Mouse (Mus musculus): Measurements from ENCODE around the gene Rpgrip1l. TPM values are rescaled to one million over a fixed set of nuclear protein-coding genes. Genes with fewer than 3 reads are reported as not detected.

The Rpgrip1l gene
- total and polyA plus RNA-seq, 3 experiments: 2.1 to 5.0 (median 3.8) TPM

DNA sequence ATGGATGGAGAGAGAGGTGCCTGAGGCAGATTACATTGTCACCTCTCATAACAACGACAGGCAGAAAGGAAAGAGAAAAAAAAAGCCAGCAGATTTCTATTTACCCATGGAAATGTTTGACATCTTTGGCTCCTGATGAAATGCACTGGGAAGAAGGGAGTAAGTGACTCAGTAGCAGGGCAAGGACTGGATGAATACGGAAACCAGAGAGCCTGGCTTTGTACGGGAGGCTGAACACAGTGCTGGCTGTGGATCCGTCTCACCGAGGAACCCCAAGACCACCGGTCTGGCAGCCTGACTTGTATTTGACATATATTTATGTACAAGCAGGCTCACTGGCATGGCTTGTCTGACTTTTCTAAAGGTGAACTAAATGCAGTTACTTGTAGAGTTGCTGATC, 34.5 kb upstream of the Rpgrip1l start:
- Histone ChIP-seq H3K9ac (ENCODE audit: insufficient read depth, low read depth) (no peak overlapping the region), H3K4me2 (ENCODE audit: insufficient read depth, low read depth, poor library complexity, severe bottlenecking) (no peak overlapping the region), H3K27me3 (replicated peaks) (no peaks in the 10 kb centered on the region), H3K9me3 (replicated peaks; ENCODE audit: low read length) (no peaks in the 10 kb centered on the region), H3K36me3 (replicated peaks in 1 of 2; ENCODE audit: control insufficient read depth in 1 of 2, insufficient read depth in 1 of 2, low read length in 1 of 2) (peaks cover 0 to 61% of the 10 kb centered on the region in 2 experiments), H3K79me2 (replicated peaks; ENCODE audit: control insufficient read depth, extremely low read depth, insufficient read depth, poor library complexity, severe bottlenecking) (no peaks in the 10 kb centered on the region), H3K27ac (ENCODE audit: insufficient read depth, low read depth) (no peak overlapping the region), H3K4me3 (replicated peaks in 1 of 3; ENCODE audit: low read depth in 2 of 3, low read length in 2 of 3, poor library complexity in 1 of 3) (no peak overlapping the region), H3K4me1 (ENCODE audit: control insufficient read depth in 1 of 2, insufficient read depth in 2 of 2) (0 out of 4 replicates have a peak, but pooled peaks cover 0 to 4% of the 10 kb centered on the region in 2 experiments)
- dilution Hi-C loops (cut with MboI; ENCODE audit: extremely low pct_ligation_motif_present, extremely low pct_unique_long_range_greater_than_20kb, low sequenced_read_pairs) (no loop called here), in situ Hi-C loops (cut with MboI; ENCODE audit: low pct_ligation_motif_present, low pct_unique_long_range_greater_than_20kb, low sequenced_read_pairs) (no loop called here)
- DNase-seq (ENCODE audit: extremely low read depth): no peak
- TF ChIP-seq E2F4 (IDR thresholded peaks at IDR 0.05; ENCODE audit: insufficient replicate concordance, low read depth, low read length) (no peak), SIN3A (IDR thresholded peaks at IDR 0.05; ENCODE audit: low read length) (no peak), CTCF (conservative IDR thresholded peaks at IDR 0.05 in 1 of 2, IDR thresholded peaks at IDR 0.05 in 1 of 2; ENCODE audit: low read depth in 2 of 2, low read length in 2 of 2) (no peak), ZMIZ1 (IDR thresholded peaks at IDR 0.05; ENCODE audit: low read depth, low read length) (no peak), USF2 (conservative IDR thresholded peaks at IDR 0.05; ENCODE audit: low read depth, low read length) (no peak), ETS1 (conservative IDR thresholded peaks at IDR 0.05; ENCODE audit: low read depth, low read length) (no peak), IRF4 (IDR thresholded peaks at IDR 0.05; ENCODE audit: low read depth, low read length) (no peak), SMC3 (IDR thresholded peaks at IDR 0.05; ENCODE audit: low read depth, low read length) (no peak), TCF12 (IDR thresholded peaks at IDR 0.05; ENCODE audit: low read depth, low read length) (no peak), PAX5 (IDR thresholded peaks at IDR 0.05; ENCODE audit: low read length) (no peak), MAZ (IDR thresholded peaks at IDR 0.05; ENCODE audit: low read depth, low read length) (no peak), NRF1 (IDR thresholded peaks at IDR 0.05; ENCODE audit: low read depth, low read length) (no peak)

DNA sequence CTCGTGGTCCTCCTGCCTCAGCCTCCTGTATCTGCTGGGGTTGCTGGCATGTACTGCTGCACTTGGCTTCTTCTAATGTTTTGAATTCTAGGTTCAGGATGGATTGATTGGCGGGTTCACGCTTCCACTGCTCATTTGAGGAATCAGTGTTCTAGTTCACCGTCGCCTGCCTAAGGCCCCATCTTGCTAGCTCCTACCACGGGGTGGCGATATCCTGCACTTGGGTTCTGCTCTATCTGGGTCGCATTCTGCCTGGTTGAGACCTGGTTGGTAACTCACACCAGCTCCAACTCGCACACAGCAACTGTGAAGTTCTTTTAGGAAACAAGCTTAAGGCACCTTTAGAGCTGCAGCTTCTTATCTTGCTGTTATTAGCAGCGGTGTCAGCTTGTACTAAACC, 34.1 kb upstream of the Rpgrip1l start:
- H3K4me2 ChIP-seq (ENCODE audit: insufficient read depth, low read depth, poor library complexity, severe bottlenecking): no peak overlapping the region
- in situ Hi-C loops (cut with MboI; ENCODE audit: low pct_ligation_motif_present, low pct_unique_long_range_greater_than_20kb, low sequenced_read_pairs): no loop called here

More for the DNA sequence above, 34.1 kb upstream of the Rpgrip1l start:
- TF ChIP-seq KAT2A (IDR thresholded peaks at IDR 0.05; ENCODE audit: insufficient replicate concordance, low read length) (no peak), RCOR1 (conservative IDR thresholded peaks at IDR 0.05; ENCODE audit: low read depth, low read length) (no peak), ZC3H11A (IDR thresholded peaks at IDR 0.05; ENCODE audit: low read depth, low read length) (no peak), JUN (IDR thresholded peaks at IDR 0.05; ENCODE audit: insufficient read depth, low read depth, low read length) (no peak), IRF4 (IDR thresholded peaks at IDR 0.05; ENCODE audit: low read depth, low read length) (no peak), MEF2A (IDR thresholded peaks at IDR 0.05; ENCODE audit: borderline replicate concordance, low read depth, low read length) (no peak), ELF1 (IDR thresholded peaks at IDR 0.05; ENCODE audit: low read depth, low read length) (no peak), SMC3 (IDR thresholded peaks at IDR 0.05; ENCODE audit: low read depth, low read length) (no peak), USF1 (IDR thresholded peaks at IDR 0.05; ENCODE audit: low read depth, low read length) (no peak), E2F4 (IDR thresholded peaks at IDR 0.05; ENCODE audit: insufficient replicate concordance, low read depth, low read length) (no peak), CHD1 (IDR thresholded peaks at IDR 0.05; ENCODE audit: low read depth, low read length) (no peak), BHLHE40 (IDR thresholded peaks at IDR 0.05; ENCODE audit: low read depth, low read length) (no peak), MAZ (IDR thresholded peaks at IDR 0.05; ENCODE audit: low read depth, low read length) (no peak), POLR2A (IDR thresholded peaks at IDR 0.05; ENCODE audit: low read depth, low read length) (no peak), CTCF (conservative IDR thresholded peaks at IDR 0.05 in 1 of 2, IDR thresholded peaks at IDR 0.05 in 1 of 2; ENCODE audit: low read depth in 2 of 2, low read length in 2 of 2) (no peak)
- H3K4me3 ChIP-seq (replicated peaks in 1 of 3; ENCODE audit: low read depth in 2 of 3, low read length in 2 of 3, poor library complexity in 1 of 3): no peak overlapping the region
- no peaks in the 10 kb centered on the region for H3K27me3 ChIP-seq (replicated peaks)
- peaks cover 0 to 63% of the 10 kb centered on the region in 2 experiments for H3K36me3 ChIP-seq (replicated peaks in 1 of 2; ENCODE audit: control insufficient read depth in 1 of 2, insufficient read depth in 1 of 2, low read length in 1 of 2)
- DNase-seq (ENCODE audit: extremely low read depth): no peak
- no peaks in the 10 kb centered on the region for H3K9me3 ChIP-seq (replicated peaks; ENCODE audit: low read length)
- H3K27ac ChIP-seq (ENCODE audit: insufficient read depth, low read depth): no peak overlapping the region
- H3K79me2 ChIP-seq (replicated peaks; ENCODE audit: control insufficient read depth, extremely low read depth, insufficient read depth, poor library complexity, severe bottlenecking): no peaks in the 10 kb centered on the region
- peaks cover 0 to 8% of the 10 kb centered on the region in 2 experiments; a peak in 2 of 4 replicates for H3K4me1 ChIP-seq (ENCODE audit: control insufficient read depth in 1 of 2, insufficient read depth in 2 of 2)
- H3K9ac ChIP-seq (ENCODE audit: insufficient read depth, low read depth): no peak overlapping the region
- dilution Hi-C loops (cut with MboI; ENCODE audit: extremely low pct_ligation_motif_present, extremely low pct_unique_long_range_greater_than_20kb, low sequenced_read_pairs): no loop called here

All from CH12.LX (cell line).